Mouse (Mus musculus): ENCODE results near the gene Sbp. TPM values are rescaled to one million over a fixed set of nuclear protein-coding genes. Genes with fewer than 3 reads are reported as not detected.
A peak's percentile ranks its signal among the peaks of the same experiment; 100 is the strongest.

Sbp gene
- polyA plus RNA-seq, 1 experiment, result not detected

DNA sequence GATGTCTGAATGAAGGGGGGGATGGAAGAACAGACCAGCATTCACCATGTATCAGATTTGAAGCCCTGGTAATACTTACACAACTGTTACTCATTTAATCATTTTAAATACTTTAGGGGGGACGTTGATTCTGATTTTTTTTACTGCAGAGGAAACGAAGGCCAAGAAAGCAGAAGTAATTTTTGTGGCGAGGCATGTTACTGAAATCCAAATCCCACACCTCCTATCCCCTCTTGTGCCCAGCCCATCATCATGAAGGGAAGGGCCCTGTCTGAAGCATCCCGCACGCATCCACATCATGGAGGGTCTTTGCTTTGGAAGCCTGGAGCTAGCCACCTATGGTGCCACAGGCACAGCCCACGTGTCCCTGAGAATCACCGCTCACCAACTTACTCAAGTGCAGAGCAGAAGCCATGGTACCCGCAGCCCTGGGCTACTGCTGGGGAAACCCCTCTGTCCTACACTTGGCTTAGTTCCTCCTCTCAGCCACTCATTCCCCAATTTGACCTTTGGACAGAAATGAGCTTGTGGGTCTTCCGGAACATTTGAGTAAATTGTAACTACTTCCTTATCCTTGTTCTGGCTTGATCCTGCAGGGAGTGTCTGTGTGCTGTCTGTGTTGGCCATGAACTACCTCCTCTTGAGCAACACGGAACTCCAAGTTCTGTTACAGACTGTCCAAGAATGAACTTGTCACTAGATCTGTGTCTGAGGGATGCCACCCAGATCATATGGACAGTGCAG is 25.4 kb downstream of the Sbp start:
- H3K79me3 ChIP-seq (ENCODE audit: low read depth), result no peaks in the 10 kb centered on the region
- H3K36me3 ChIP-seq (ENCODE audit: control insufficient read depth, insufficient read depth), result no peaks in the 10 kb centered on the region
- TF ChIP-seq MYOG (IDR thresholded peaks at IDR 0.05; ENCODE audit: control insufficient read depth, extremely low read depth, insufficient read length) (no peak), MYOD1 (IDR thresholded peaks at IDR 0.05; ENCODE audit: control insufficient read depth, insufficient read length, low read depth) (no peak), MAX (IDR thresholded peaks at IDR 0.05) (no peak), CEBPB (IDR thresholded peaks at IDR 0.05; ENCODE audit: low read depth) (no peak), CTCF (IDR thresholded peaks at IDR 0.05; ENCODE audit: control insufficient read depth, insufficient read depth, insufficient read length) (no peak), USF1 (IDR thresholded peaks at IDR 0.05; ENCODE audit: low read depth) (no peak), FOSL1 (IDR thresholded peaks at IDR 0.05; ENCODE audit: insufficient read depth, low read length, poor library complexity, severe bottlenecking) (no peak)
- H3ac ChIP-seq (ENCODE audit: control insufficient read depth, insufficient read length, low read depth), result no peak overlapping the region
- peaks cover 17% of the 10 kb centered on the region for H3K27me3 ChIP-seq (ENCODE audit: control insufficient read depth, insufficient read depth, insufficient read length)
- H3K4me3 ChIP-seq (ENCODE audit: insufficient read depth, poor library complexity, severe bottlenecking), result no peak overlapping the region
- H3K79me2 ChIP-seq (ENCODE audit: control insufficient read depth, insufficient read depth), result no peaks in the 10 kb centered on the region

DNA sequence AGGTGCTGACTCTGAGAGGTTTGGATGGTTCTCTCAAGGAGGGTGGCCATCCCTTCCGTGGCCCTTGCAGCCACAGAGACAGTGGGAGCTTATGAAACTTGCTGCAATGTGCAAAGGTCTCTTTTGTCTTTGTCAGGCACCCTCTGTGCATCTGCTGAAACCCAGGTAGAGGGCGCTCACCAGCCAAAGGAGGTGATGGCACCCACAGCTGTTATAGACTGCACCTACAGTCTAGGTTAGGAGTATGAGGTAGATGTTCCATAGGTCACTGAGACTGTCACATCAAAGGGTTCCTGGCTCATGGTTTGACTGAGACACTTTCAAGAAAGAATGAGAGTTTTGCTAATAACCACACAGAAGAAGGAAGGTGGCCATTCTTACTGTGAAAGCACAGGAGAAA is 27.3 kb downstream of the Sbp start:
- Histone ChIP-seq H3ac (ENCODE audit: control insufficient read depth, insufficient read length, low read depth) (no peak overlapping the region), H3K79me2 (ENCODE audit: control insufficient read depth, insufficient read depth) (no peaks in the 10 kb centered on the region), H3K4me3 (ENCODE audit: insufficient read depth, poor library complexity, severe bottlenecking) (no peak overlapping the region), H3K27me3 (ENCODE audit: control insufficient read depth, insufficient read depth, insufficient read length) (peaks cover 17% of the 10 kb centered on the region), H3K36me3 (ENCODE audit: control insufficient read depth, insufficient read depth) (no peaks in the 10 kb centered on the region), H3K79me3 (ENCODE audit: low read depth) (no peaks in the 10 kb centered on the region)
- TF ChIP-seq MAX (IDR thresholded peaks at IDR 0.05) (no peak), MYOD1 (IDR thresholded peaks at IDR 0.05; ENCODE audit: control insufficient read depth, insufficient read length, low read depth) (no peak), MYOG (IDR thresholded peaks at IDR 0.05; ENCODE audit: control insufficient read depth, extremely low read depth, insufficient read length) (no peak), FOSL1 (IDR thresholded peaks at IDR 0.05; ENCODE audit: insufficient read depth, low read length, poor library complexity, severe bottlenecking) (no peak), CEBPB (IDR thresholded peaks at IDR 0.05; ENCODE audit: low read depth) (no peak), USF1 (IDR thresholded peaks at IDR 0.05; ENCODE audit: low read depth) (no peak), CTCF (IDR thresholded peaks at IDR 0.05; ENCODE audit: control insufficient read depth, insufficient read depth, insufficient read length) (no peak)

DNA sequence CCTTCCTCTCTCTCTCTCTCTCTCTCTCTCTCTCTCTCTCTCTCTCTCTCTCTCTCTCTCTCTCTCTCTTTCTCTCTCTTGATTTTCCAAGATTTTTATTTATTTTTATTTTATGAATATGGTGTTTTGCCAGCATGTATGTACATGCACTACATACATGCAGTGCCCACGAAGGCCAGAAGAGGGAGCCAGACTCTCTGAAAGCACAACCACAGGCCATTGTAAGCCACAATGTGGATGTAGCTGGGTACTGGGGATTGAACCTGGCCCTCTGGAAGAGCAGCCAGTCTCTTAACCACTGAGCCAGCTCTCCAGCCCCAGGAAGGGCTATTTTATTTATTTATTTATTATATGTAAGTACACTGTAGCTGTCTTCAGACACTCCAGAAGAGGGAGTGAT is 27.8 kb downstream of the Sbp start:
- Histone ChIP-seq H3ac (ENCODE audit: control insufficient read depth, insufficient read length, low read depth) (no peak overlapping the region), H3K79me3 (ENCODE audit: low read depth) (no peaks in the 10 kb centered on the region), H3K79me2 (ENCODE audit: control insufficient read depth, insufficient read depth) (no peaks in the 10 kb centered on the region), H3K36me3 (ENCODE audit: control insufficient read depth, insufficient read depth) (no peaks in the 10 kb centered on the region), H3K27me3 (ENCODE audit: control insufficient read depth, insufficient read depth, insufficient read length) (peaks cover 17% of the 10 kb centered on the region), H3K4me3 (ENCODE audit: insufficient read depth, poor library complexity, severe bottlenecking) (no peak overlapping the region)
- TF ChIP-seq MAX (IDR thresholded peaks at IDR 0.05) (no peak), USF1 (IDR thresholded peaks at IDR 0.05; ENCODE audit: low read depth) (no peak), CTCF (IDR thresholded peaks at IDR 0.05; ENCODE audit: control insufficient read depth, insufficient read depth, insufficient read length) (peak; percentile 59), MYOD1 (IDR thresholded peaks at IDR 0.05; ENCODE audit: control insufficient read depth, insufficient read length, low read depth) (no peak), CEBPB (IDR thresholded peaks at IDR 0.05; ENCODE audit: low read depth) (no peak), MYOG (IDR thresholded peaks at IDR 0.05; ENCODE audit: control insufficient read depth, extremely low read depth, insufficient read length) (no peak), FOSL1 (IDR thresholded peaks at IDR 0.05; ENCODE audit: insufficient read depth, low read length, poor library complexity, severe bottlenecking) (no peak)

DNA sequence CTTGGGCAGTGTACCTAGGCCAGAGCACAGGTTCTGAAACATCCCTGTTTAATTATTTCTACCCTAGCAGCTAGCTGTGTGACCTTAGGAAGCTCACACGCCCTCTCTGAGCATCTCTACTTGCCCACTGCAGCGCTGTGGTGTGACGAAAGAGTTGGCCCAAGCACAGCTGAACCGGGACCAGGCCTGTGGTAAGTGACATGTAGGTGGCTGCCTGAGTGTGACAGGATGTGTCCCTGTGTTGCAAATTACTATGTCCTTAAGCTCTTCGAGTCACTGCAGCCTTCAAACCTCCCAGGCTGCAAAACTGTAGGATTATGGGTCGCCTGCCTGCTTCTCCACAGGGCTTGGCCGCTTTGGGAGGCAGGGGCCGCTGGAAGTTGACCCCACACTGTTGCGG is 29.8 kb downstream of the Sbp start:
- no peaks in the 10 kb centered on the region for H3K36me3 ChIP-seq (ENCODE audit: control insufficient read depth, insufficient read depth)
- H3K27me3 ChIP-seq (ENCODE audit: control insufficient read depth, insufficient read depth, insufficient read length), result peaks cover 8% of the 10 kb centered on the region
- TF ChIP-seq USF1 (IDR thresholded peaks at IDR 0.05; ENCODE audit: low read depth), result no peak
- TF ChIP-seq FOSL1 (IDR thresholded peaks at IDR 0.05; ENCODE audit: insufficient read depth, low read length, poor library complexity, severe bottlenecking), result no peak
- no peak for TF ChIP-seq MYOD1 (IDR thresholded peaks at IDR 0.05; ENCODE audit: control insufficient read depth, insufficient read length, low read depth)
- no peak for TF ChIP-seq MYOG (IDR thresholded peaks at IDR 0.05; ENCODE audit: control insufficient read depth, extremely low read depth, insufficient read length)
- TF ChIP-seq CEBPB (IDR thresholded peaks at IDR 0.05; ENCODE audit: low read depth), result no peak
- TF ChIP-seq CTCF (IDR thresholded peaks at IDR 0.05; ENCODE audit: control insufficient read depth, insufficient read depth, insufficient read length), result no peak
- TF ChIP-seq MAX (IDR thresholded peaks at IDR 0.05), result no peak
- no peaks in the 10 kb centered on the region for H3K79me2 ChIP-seq (ENCODE audit: control insufficient read depth, insufficient read depth)
- H3ac ChIP-seq (ENCODE audit: control insufficient read depth, insufficient read length, low read depth), result no peak overlapping the region
- H3K79me3 ChIP-seq (ENCODE audit: low read depth), result no peaks in the 10 kb centered on the region
- no peak overlapping the region for H3K4me3 ChIP-seq (ENCODE audit: insufficient read depth, poor library complexity, severe bottlenecking)

DNA sequence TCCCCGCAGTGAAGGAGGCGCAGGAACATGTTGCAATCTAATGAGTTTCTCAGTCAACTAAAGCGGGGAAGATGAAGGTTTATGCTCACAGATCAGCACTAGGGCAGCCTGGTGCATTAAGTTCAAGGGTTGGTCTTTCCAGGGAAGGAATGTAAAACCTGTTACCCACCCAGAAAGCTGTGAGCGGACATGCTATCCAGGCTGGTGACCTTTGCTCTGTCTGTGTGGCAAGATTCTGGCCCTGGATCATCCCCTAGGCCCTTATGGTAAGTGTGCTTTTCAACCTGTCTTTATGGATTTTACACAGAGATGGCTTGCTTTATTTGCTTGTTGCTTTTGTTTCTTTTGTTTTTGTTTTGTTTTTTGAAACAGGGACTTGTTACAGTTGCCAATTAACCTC is 35.2 kb downstream of the Sbp start:
- TF ChIP-seq MAX (IDR thresholded peaks at IDR 0.05) (no peak), MYOG (IDR thresholded peaks at IDR 0.05; ENCODE audit: control insufficient read depth, extremely low read depth, insufficient read length) (no peak), MYOD1 (IDR thresholded peaks at IDR 0.05; ENCODE audit: control insufficient read depth, insufficient read length, low read depth) (no peak), USF1 (IDR thresholded peaks at IDR 0.05; ENCODE audit: low read depth) (no peak), CEBPB (IDR thresholded peaks at IDR 0.05; ENCODE audit: low read depth) (no peak), CTCF (IDR thresholded peaks at IDR 0.05; ENCODE audit: control insufficient read depth, insufficient read depth, insufficient read length) (no peak), FOSL1 (IDR thresholded peaks at IDR 0.05; ENCODE audit: insufficient read depth, low read length, poor library complexity, severe bottlenecking) (no peak)
- H3K27me3 ChIP-seq (ENCODE audit: control insufficient read depth, insufficient read depth, insufficient read length), result no peaks in the 10 kb centered on the region
- no peak overlapping the region for H3K4me3 ChIP-seq (ENCODE audit: insufficient read depth, poor library complexity, severe bottlenecking)
- no peaks in the 10 kb centered on the region for H3K79me2 ChIP-seq (ENCODE audit: control insufficient read depth, insufficient read depth)
- no peaks in the 10 kb centered on the region for H3K36me3 ChIP-seq (ENCODE audit: control insufficient read depth, insufficient read depth)
- H3K79me3 ChIP-seq (ENCODE audit: low read depth), result no peaks in the 10 kb centered on the region
- H3ac ChIP-seq (ENCODE audit: control insufficient read depth, insufficient read length, low read depth), result no peak overlapping the region

Measured in C2C12 (cell line).